In the genomic region with DNA sequence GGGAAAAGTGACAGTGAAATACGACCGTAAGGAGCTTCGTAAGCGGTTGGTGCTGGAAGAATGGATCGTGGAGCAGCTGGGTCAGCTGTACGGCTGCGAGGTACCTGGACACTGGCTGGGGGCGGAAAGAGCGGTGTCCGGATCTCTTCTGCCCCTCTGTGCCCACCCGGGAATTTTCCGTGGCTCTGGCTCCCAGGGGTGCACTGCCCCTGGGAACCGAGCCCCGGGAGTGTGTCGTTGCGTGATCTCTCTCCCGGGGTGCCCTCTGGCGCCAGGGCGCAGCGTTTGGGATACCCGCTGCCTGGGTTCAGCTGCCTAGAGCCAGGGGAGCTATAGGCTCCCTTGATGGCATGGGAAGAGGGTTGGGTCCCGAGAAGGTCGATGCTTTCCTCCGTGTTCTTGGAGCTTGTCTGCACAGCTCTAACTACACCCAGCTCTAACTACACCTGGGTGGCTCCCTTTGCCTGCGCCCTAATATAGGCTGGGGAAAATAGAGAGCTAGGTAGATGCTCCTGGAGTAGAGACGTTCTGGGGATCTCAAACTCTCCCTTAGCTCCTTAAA, we compare ENCODE assay signal across 8 mouse cellular contexts. TPM values are rescaled to one million over a fixed set of nuclear protein-coding genes. Genes with fewer than 3 reads are reported as not detected.
DNase-seq lines count a peak whose midpoint lies in the region; ATAC-seq and TF ChIP-seq lines count a peak whose summit lies in the region.

No protein-coding gene starts in this region.

- TF ChIP-seq CTCF in bone marrow macrophage, adult 2 months (IDR thresholded peaks at IDR 0.05; ENCODE audit: low read depth, low read length): no peak
- TF ChIP-seq CTCF in forebrain, postnatal 0 days (IDR thresholded peaks at IDR 0.05; ENCODE audit: low read depth): peak; percentile 44; the same call in 1 of the 2 replicates

- 4% methylated on average over 26 of the region's 26 CpGs for WGBS in forebrain, postnatal 0 days
- 1% methylated on average over 26 of the region's 26 CpGs for WGBS in hindbrain, embryonic 10.5 days
- WGBS in midbrain, embryonic 14.5 days: under 1% methylated on average over 26 of the region's 26 CpGs

- no peaks in the 10 kb centered on the region for H3K9me3 ChIP-seq in forebrain, postnatal 0 days (ENCODE audit: low read length)
- no peaks in the 10 kb centered on the region for H3K9me3 ChIP-seq in hindbrain, embryonic 10.5 days
- no peaks in the 10 kb centered on the region for H3K9me3 ChIP-seq in midbrain, embryonic 14.5 days (ENCODE audit: control insufficient read depth, low read length)

- peak; percentile 36 for ATAC-seq in forebrain, postnatal 0 days
- ATAC-seq in midbrain, embryonic 14.5 days (ENCODE audit: low FRiP score, low TSS enrichment): peak; percentile 69

- H3K36me3 ChIP-seq in forebrain, postnatal 0 days (ENCODE audit: insufficient read depth): no peaks in the 10 kb centered on the region
- H3K36me3 ChIP-seq in hindbrain, embryonic 10.5 days: no peaks in the 10 kb centered on the region
- H3K36me3 ChIP-seq in midbrain, embryonic 14.5 days (ENCODE audit: control insufficient read depth, insufficient read depth, low read length): no peaks in the 10 kb centered on the region

- peak overlapping the region; percentile 33 for H3K4me3 ChIP-seq in bone marrow macrophage, adult 2 months (ENCODE audit: insufficient read depth, low read length)
- H3K4me3 ChIP-seq in forebrain, postnatal 0 days (ENCODE audit: low read depth, low read length): peak overlapping the region; percentile 66
- peak overlapping the region; percentile 74 for H3K4me3 ChIP-seq in hindbrain, embryonic 10.5 days
- peak overlapping the region; percentile 60 for H3K4me3 ChIP-seq in midbrain, embryonic 14.5 days (replicated peaks; ENCODE audit: low read depth, low read length)

- H3K27me3 ChIP-seq in forebrain, postnatal 0 days (ENCODE audit: insufficient read depth, low read length): no peaks in the 10 kb centered on the region
- peaks cover 43% of the 10 kb centered on the region for H3K27me3 ChIP-seq in hindbrain, embryonic 10.5 days (ENCODE audit: insufficient read depth, poor library complexity, severe bottlenecking)
- H3K27me3 ChIP-seq in midbrain, embryonic 14.5 days (ENCODE audit: control insufficient read depth, insufficient read depth, low read length): no peaks in the 10 kb centered on the region

- no peaks in the 10 kb centered on the region for H3K4me1 ChIP-seq in bone marrow macrophage, adult 2 months (ENCODE audit: control insufficient read depth, insufficient read depth, low read length)
- 0 out of 2 replicates have a peak, but pooled peaks cover 3% of the 10 kb centered on the region for H3K4me1 ChIP-seq in forebrain, postnatal 0 days (ENCODE audit: insufficient read depth)
- H3K4me1 ChIP-seq in hindbrain, embryonic 10.5 days (replicated peaks): peaks cover 18% of the 10 kb centered on the region
- H3K4me1 ChIP-seq in midbrain, embryonic 14.5 days (ENCODE audit: control insufficient read depth, insufficient read depth, low read length): 0 out of 2 replicates have a peak, but pooled peaks cover 8% of the 10 kb centered on the region

- H3K27ac ChIP-seq in bone marrow macrophage, adult 2 months (ENCODE audit: insufficient read depth, low read depth, low read length): no peak overlapping the region
- H3K27ac ChIP-seq in forebrain, postnatal 0 days (ENCODE audit: low read depth, low read length): peak overlapping the region; percentile 89
- peak overlapping the region; percentile 83 for H3K27ac ChIP-seq in hindbrain, embryonic 10.5 days
- H3K27ac ChIP-seq in midbrain, embryonic 14.5 days (replicated peaks; ENCODE audit: low read depth, low read length): peak overlapping the region; percentile 72

- intact Hi-C loops in heart, postnatal 25 days (cut with DNase I): loop anchor here (2.0 to 5.0 kb wide), 2 partner anchors 30 to 50 kb away; no protein-coding TSS in a partner anchor
- intact Hi-C loops in left cerebral cortex, postnatal 4 days (cut with DNase I): loop anchor here (10.0 kb wide), 1 partner anchor 148 kb away; no protein-coding TSS in a partner anchor

- peak overlapping the region; percentile 74 for H3K9ac ChIP-seq in forebrain, postnatal 0 days
- H3K9ac ChIP-seq in midbrain, embryonic 14.5 days (replicated peaks; ENCODE audit: low read length): peak overlapping the region; percentile 66

- peak overlapping the region; percentile 76 for H3K4me2 ChIP-seq in forebrain, postnatal 0 days (ENCODE audit: low read depth)
- peak overlapping the region; percentile 87 for H3K4me2 ChIP-seq in midbrain, embryonic 14.5 days (ENCODE audit: low read length)

- TF ChIP-seq POLR2A in bone marrow macrophage, adult 2 months (IDR thresholded peaks at IDR 0.05; ENCODE audit: borderline replicate concordance, low read depth, low read length): no peak

- DNase-seq in heart, adult 11 months: peak; percentile 91
- no peak for DNase-seq in heart, postnatal 25 days (ENCODE audit: low spot score)
- DNase-seq in forebrain, postnatal 0 days: peak; percentile 58
- no peak for DNase-seq in hindbrain, embryonic 10.5 days (ENCODE audit: low spot score)
- DNase-seq in left cerebral cortex, postnatal 4 days: peak; percentile 38
- DNase-seq in midbrain, embryonic 14.5 days: peak; percentile 58
- no peak for DNase-seq in thymus, postnatal 14 days

RNA-seq across cellular contexts. Expression of gene Ppp1r14c, which starts 1.1 kb away (rescaled TPM):
- total RNA-seq in heart, postnatal 25 days (2021): 100 to 1,000 TPM; 213 to 228 TPM
- polyA plus RNA-seq in bone marrow macrophage, adult 2 months (2012; ENCODE audit: insufficient read depth, insufficient read length, missing spikeins): 0.46 TPM in 1 of 2 replicates, not detected in the other
- total RNA-seq in forebrain, postnatal 0 days (2014; rRNA removed): 81.4 and 85.8 TPM in 2 replicates
- polyA plus RNA-seq in forebrain, postnatal 0 days (2015; fragmentation: Nextera tagmentation; extraction: Ambion mirVana): 96.8 and 101 TPM in 2 replicates
- 3.5 and 6.0 TPM in 2 replicates for polyA plus RNA-seq in hindbrain, embryonic 10.5 days (2016; fragmentation: Nextera tagmentation; extraction: Ambion mirVana)
- total RNA-seq in left cerebral cortex, postnatal 4 days (2021): 10 to 100 TPM; 91.1 to 92.6 TPM
- 45.8 and 45.9 TPM in 2 replicates for polyA plus RNA-seq in midbrain, embryonic 14.5 days (2014; fragmentation: Nextera tagmentation; extraction: Ambion mirVana)

Comparison
In these comparisons a context has a peak if more than half of its experiments do, and no peak if none do; other contexts are left out.
1. DNase-seq: peak in heart, adult 11 months (single experiment), forebrain, postnatal 0 days (single experiment), left cerebral cortex, postnatal 4 days (single experiment) and midbrain, embryonic 14.5 days (single experiment); none in heart, postnatal 25 days (single experiment), hindbrain, embryonic 10.5 days (single experiment) and thymus, postnatal 14 days (single experiment).
2. Peak in every context shown above with its lines, with median percentiles within 50 percentile points of each other: H3K4me3 ChIP-seq.